Mouse (Mus musculus) c-Kit-negative CD71-positive TER-119-positive erythroid progenitor cells, embryonic 14.5 days (primary cell): Measurements from ENCODE around the gene Phf21a.

Source experiments
- DNase-seq: peaks from one replicate; pipeline ENCODE4 v3.0.0-alpha.2; 2013; ENCODE audit warnings: low read depth, low spot score

Gene Phf21a

GRCm38 (mm10) chr2:92360186-92360823, 267.4 kb downstream of the Phf21a start:
- DNase-seq = no peak

DNA sequence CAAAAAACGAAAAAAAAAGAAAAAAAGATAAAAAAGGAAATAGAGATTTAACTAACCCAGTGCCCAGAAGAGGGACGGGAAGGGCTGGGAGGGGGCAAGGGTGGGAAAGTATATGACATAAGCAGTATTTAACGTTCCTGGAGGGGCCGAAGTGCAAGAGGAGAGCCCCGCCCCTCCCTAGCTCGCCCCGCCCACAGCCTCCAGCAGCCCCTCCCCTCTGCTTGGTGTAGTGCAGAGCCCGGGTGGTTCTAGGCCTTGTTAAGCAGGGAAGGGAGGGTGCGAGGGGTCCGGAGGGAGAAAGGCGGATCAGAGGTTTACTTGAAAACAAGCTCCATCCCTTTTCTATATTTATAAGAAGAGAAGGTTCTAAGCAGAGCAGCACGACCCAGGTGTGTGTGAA, 268.0 kb downstream of the Phf21a start:
- no peak for DNase-seq

GRCm38 (mm10) chr2:92361795-92362194, 268.9 kb downstream of the Phf21a start:
- DNase-seq = no peak

- no peak for DNase-seq
These were observed 269.8 kb downstream of the Phf21a start for GRCm38 (mm10) chr2:92362571-92363228.

GRCm38 (mm10) chr2:92364086-92364485, 271.2 kb downstream of the Phf21a start:
- DNase-seq = no peak

- DNase-seq = no peak
These were observed 272.7 kb downstream of the Phf21a start for GRCm38 (mm10) chr2:92365568-92365967.

DNA sequence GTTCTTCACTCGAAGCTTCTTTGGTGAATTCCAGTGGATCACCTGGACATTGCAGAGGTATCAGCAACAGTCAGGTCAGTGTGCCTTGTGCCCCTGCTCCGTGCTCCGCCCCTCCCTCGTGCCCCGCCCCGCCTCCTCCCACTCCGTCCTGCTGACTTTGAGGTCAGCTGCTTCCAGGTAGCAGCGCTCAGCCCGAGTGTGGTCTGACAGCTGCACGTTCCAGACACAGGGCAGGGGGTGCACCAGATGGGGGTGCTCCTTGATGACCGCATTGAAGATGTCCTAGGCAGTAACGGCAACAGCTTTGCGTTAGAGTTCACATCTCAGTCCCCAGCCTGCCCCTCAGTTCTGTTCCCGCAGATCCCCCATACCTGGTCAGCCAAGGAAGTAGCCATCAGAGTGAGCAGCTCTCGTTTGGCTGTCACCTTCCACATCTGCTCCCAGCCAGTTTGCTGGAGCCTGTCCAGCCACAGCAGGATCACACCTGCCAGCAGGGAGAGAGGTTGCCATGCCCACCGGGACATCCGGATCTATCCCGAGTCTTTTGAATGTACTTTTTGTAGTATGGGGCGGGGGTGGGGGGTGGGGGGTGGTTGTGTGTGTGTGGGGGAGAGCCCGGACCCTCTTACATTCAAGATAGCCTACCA, 274.6 kb downstream of the Phf21a start:
- DNase-seq = no peak

DNA sequence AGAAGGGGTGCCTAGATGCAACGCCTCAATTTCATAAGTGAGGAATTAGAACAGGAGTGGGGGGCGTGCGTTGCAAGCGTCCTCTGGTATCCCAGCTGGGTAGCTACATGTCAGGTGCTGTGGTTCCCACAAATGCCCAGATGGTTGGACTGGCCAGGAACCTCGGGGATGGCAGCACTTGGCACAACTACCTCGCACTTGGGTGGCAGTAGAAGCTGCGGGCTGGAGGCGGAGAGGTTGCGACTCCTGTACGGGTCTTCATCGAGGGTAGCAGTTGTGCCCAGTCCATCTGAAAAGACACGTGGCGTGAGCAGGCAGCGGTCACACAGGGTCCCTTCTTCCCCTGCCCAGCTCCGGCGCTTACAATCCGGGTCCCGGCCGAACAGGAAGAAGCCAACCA, 277.5 kb downstream of the Phf21a start:
- no peak for DNase-seq

- DNase-seq = no peak
These were observed 278.2 kb downstream of the Phf21a start for GRCm38 (mm10) chr2:92370821-92371805.

DNA sequence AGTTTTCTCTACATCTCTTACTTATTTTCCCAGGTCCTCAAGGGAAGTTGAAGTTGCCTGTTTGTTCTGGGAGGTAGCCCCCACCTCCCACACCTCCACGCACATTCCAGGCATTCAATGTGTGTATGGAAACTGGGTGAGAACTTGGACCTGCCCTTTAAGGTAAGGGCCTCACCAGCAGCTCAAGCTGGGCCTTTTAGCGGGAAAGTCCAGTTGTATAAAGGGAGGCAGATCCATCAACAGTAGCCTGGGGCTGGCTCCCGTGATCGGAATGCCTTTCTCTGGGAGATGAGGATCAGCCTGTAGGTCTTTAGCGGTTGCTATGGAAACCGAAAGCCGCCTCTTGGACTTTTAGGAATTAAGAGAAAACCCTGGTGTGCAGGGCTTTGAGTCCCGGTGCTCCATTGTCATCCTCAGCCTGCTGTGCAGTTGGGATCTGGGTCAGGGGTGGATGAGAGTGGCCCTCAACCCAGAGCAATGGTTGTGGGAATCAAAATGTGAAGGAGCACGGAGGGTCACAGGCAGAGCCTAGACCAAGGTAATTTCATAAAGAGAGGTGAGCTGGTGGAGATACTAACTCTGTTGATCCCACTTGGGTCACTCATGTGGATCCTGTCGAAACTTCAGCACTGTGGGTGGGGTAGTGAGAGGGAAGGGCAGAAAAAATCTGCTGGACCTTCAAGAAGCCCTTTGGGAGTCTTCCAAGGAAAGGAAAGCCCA, 279.2 kb downstream of the Phf21a start:
- DNase-seq = no peak

DNA sequence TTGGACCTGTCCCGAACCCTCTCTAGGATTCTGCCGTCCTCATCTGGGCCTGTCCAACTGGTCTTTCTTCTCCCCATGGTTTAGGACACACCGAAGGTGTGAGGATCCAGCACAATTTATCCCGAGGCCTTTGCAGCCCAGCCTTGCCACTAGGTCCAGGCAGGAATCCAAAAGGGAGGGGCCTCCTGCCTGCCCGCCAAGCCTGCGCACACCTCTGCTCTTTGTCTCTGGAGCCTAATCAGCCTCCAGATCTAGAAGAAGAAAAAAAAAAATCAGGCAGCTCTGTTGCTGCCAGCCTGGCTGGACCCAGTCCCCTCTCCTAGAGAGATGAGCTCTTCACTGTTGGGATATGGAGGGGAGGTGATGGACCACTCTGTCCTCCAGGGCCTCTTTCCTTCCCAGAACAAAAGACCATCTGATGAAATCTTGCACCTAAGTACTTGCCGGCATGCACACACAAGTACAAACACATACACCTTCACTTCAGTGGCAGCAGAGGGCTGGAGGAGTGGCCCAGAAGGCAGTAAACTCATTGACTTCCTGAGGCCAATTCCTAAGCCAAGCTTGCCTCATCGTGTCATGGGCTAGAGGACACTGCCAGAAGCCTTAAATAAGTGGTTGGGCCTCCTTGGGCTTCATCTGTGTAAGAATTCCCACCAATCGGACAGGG, 280.0 kb downstream of the Phf21a start:
- DNase-seq = no peak

DNA sequence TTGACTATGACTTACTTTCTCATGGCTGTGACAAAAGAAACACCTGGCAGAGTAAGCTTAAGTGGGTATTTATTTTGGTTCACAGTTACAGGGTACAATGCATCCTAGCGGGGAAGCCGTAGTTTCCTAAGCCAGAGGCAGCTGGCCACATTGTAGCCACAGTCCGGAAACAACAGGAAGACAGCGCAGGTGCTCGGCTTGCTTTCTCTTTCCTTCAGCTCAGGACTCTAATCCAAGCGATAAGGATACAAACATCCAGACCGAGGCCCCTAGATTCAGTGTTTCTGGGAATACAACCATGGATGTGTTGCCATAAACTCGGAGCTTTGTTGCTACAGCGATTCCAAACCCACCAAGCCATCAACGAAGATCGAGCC, 280.5 kb downstream of the Phf21a start:
- no peak for DNase-seq

DNA sequence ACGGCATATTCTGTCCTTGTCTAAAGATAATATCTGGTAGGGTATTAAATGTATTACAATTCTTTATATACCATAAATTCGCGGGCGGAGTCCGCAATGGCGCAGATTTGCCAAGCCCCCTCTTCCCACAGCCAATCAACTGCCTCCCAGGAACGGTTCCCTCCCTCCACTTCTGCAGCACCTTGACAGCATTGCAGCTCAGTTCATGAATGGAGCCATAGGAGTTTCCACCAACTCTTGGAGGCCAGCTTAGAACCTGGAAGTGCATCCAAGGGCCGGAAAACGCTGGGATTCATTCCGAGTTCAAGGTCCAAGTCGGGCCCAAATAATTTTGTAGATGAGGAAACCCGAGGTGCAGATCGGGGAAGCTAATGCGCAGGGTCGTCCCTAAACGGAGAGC, 281.6 kb downstream of the Phf21a start, which contains the start of the genes Pex16 and Large2:
TSS of gene Pex16 (plus strand) at position 163 of the 400 bp plus-strand sequence.
TSS of gene Large2 (minus strand) at position 356 of the 400 bp plus-strand sequence.
- peak; percentile 11 for DNase-seq

DNA sequence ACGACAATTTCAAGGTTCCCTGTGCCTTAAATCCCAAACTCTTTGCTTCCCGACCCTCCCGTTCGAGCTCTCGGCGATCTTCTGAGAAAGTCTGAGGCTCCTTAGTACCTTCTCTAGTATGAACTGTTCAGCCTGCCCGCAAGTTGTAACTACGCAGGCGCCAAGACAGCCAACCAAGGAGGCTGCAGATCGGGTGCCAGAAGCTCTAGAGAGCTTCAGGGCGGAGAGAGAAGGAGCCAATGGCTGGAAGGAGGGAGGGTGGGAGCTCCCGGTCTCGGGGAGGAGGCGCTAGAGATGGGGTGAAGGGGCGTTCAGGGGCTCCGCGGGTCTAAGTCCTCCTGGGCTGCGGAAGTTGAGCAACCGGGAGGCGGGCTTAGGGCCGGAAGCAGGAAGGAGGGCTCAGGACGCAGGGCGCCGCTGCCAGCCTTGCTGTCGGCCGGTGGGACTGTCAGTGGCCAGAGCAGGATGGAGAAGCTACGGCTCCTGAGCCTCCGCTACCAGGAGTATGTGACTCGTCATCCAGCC, 282.2 kb downstream of the Phf21a start:
- DNase-seq = peak; percentile 78

DNA sequence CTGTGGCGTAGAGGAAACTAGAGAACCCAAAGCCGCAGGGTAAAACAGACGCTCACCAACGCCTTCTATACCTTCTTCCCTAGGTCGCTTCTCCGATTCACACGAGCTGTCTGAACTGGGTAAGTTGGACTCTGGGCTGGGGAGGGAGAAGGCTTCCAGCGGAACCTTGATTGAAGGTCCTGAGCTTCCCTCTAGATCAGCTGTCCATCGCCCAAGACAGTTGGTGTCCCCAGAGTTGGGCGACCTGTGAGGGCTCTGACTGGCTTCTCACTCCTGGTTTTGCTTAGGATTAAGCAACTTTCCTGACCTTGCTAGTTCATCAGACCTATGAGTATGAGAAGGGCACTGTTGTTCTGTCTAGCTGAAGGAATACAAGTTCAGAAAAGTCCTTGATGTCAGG, 282.9 kb downstream of the Phf21a start:
- DNase-seq = peak; percentile 20

DNA sequence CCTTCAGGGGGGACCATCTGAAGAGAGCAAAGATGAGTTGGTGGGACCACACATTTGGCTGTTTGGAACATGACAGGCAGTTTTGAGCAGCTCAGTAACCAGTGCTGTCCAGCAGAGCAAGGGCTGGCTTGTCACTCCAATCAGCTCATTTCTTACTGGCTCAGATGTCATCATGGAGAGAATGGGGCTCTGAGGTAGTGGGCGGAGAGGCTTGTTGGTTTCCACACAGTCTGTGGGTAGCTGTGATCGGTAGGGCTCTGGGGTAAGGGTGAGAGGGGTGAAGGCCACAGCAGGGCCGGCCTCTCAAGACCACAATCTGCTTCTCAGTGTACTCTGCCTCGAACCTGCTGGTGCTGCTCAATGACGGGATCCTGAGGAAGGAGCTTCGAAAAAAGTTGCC, 283.4 kb downstream of the Phf21a start:
- no peak for DNase-seq

DNA sequence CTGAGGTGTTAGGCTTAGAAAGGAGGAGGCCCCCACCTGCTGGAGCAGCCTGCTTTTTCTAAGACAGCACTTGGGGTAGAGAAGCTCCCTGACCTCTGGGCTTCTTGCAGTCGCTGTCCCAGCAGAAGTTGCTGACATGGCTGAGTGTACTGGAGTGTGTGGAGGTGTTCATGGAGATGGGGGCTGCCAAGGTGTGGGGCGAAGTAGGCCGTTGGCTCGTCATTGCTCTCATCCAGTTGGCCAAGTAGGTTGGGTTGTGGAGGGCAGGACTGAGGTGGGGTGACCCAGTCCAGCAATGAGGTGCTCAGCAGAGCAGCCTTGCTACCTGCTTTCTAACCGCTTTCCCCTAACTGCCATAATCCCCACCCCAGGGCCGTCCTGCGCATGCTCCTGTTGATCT, 284.4 kb downstream of the Phf21a start:
- DNase-seq = no peak

GRCm38 (mm10) chr2:92379783-92380494, 287.0 kb downstream of the Phf21a start:
- DNase-seq = no peak

DNA sequence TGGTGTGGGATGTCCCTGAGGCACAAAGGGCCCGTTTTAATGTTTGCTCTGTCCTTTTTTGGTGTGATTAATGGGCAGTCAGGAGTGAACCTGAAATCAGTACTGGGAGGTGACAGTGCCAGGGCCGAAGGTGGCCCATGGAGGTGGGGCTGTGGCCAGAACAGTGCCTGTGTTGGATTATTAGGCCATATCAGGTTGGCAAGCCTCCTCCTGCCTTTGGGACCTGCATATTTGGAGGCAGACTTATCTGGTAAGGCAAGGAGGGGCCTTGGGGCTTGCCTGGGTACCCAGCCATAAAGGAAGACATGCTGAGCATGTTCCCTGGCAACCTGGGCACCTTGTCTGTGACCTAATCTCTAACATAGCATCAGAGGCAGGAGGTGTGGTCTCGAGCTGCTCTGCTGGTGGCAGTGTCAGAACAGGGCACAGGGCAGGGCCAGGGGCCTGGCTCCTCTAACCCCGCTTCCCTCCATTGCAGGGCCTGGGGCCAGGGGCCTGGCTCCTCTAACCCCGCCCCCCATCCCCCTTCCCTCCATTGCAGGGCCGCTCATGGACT, 287.7 kb downstream of the Phf21a start:
- no peak for DNase-seq
